Mouse (Mus musculus) heart, embryonic 13.5 days (tissue): ENCODE results near the gene Tmem11. TPM values are rescaled to one million over a fixed set of nuclear protein-coding genes. Genes with fewer than 3 reads are reported as not detected.

Source experiments
- ATAC-seq: fragments of 200-750 bp; cut with Nextera tagmentation; 2 replicates; pipeline ENCODE4 v1.8.0; 2017; ENCODE audit warnings: moderate TSS enrichment; ENCODE audit not compliant: insufficient number of reproducible peaks, low FRiP score, low TSS enrichment; ENCODE audit errors: extremely low read depth
- H3K27ac ChIP-seq: fragments of 300-500 bp; sonication (generic); replicated peaks from 2 replicates; pipeline ENCODE4 v1.5.1; 2015; ENCODE audit warnings: moderate library complexity, mild to moderate bottlenecking, inconsistent platforms
- H3K27me3 ChIP-seq: fragments of 300-500 bp; sonication (generic); replicated peaks from 2 replicates; pipeline ENCODE4 v1.6.1; 2015; ENCODE audit warnings: mild to moderate bottlenecking, inconsistent platforms
- H3K36me3 ChIP-seq: fragments of 300-500 bp; sonication (generic); 2 replicates; pipeline ENCODE4 v1.6.1; 2015; ENCODE audit warnings: mild to moderate bottlenecking, inconsistent platforms
- H3K4me1 ChIP-seq: fragments of 300-500 bp; sonication (generic); 2 replicates; pipeline ENCODE4 v1.6.1; 2015; ENCODE audit warnings: inconsistent platforms
- H3K4me2 ChIP-seq: fragments of 300-500 bp; sonication (generic); 2 replicates; pipeline ENCODE4 v1.6.1; 2015; ENCODE audit warnings: inconsistent platforms, mild to moderate bottlenecking, moderate library complexity
- H3K4me3 ChIP-seq: fragments of 300-500 bp; sonication (generic); 2 replicates; pipeline ENCODE4 v1.5.1; 2015; ENCODE audit warnings: moderate library complexity, mild to moderate bottlenecking, inconsistent platforms
- H3K9ac ChIP-seq: fragments of 300-500 bp; sonication (generic); 2 replicates; pipeline ENCODE4 v1.6.1; 2015; ENCODE audit warnings: inconsistent platforms, mild to moderate bottlenecking, moderate library complexity
- H3K9me3 ChIP-seq: fragments of 300-500 bp; sonication (generic); 2 replicates; pipeline ENCODE4 v1.6.1; 2016; ENCODE audit warnings: inconsistent platforms
- WGBS: fragments of 180-500 bp; shearing (Covaris S2); methylation state at CpG from one replicate; pipeline ENCODE4 v1.1.7; 2015; ENCODE audit warnings: mixed read lengths; 5-methylcytosine and 5-hydroxymethylcytosine counted together
- polyA plus RNA-seq: library from polyadenylated mRNA; unstranded; fragments of >200 nt; fragmentation: Nextera tagmentation; extraction: Ambion mirVana; gene quantifications from 2 replicates; pipeline ENCODE4 v1.2.1, GENCODE M21; 2015

The Tmem11 gene
- polyA plus RNA-seq, 1 experiment from 2014 or later = 60.6 TPM

- Histone ChIP-seq H3K4me2 (peak overlapping the region; percentile 35), H3K4me1 (peaks cover 61% of the 10 kb centered on the region), H3K4me3 (no peak overlapping the region), H3K36me3 (peaks cover 74% of the 10 kb centered on the region), H3K9ac (no peak overlapping the region), H3K27me3 (no peaks in the 10 kb centered on the region), H3K27ac (peak overlapping the region; percentile 65), H3K9me3 (no peaks in the 10 kb centered on the region)
- ATAC-seq = no peak
- 42% methylated on average over 4 of the region's 4 CpGs for WGBS
Observed at GRCm38 (mm10) chr11:60863196-60863595, 15.9 kb downstream of the Tmem11 start.

DNA sequence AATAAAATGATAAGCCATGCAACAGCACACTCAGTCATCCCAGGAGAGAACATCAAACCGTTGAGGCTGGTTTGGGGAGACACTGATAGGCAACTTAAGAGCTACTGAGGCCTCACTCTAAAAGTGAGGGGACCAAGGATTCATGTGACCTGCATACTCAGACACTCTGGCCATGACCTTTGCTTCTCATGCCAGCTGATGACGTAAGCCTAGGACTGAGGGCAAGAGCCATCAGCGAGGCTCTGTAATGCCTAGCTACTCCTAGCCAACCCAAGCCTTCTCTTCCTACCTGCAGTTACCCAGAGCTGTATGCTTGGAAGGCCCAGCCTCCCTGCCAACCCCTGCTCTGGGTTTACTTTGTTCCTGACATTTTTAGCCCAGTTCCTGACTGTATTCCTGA lies 17.1 kb downstream of the Tmem11 start:
- H3K9ac ChIP-seq = no peak overlapping the region
- peaks cover 78% of the 10 kb centered on the region for H3K36me3 ChIP-seq
- ATAC-seq = no peak
- H3K27ac ChIP-seq = no peak overlapping the region
- H3K4me2 ChIP-seq = no peak overlapping the region
- WGBS = 77% methylated on average over 3 of the region's 3 CpGs
- no peak overlapping the region for H3K4me3 ChIP-seq
- H3K4me1 ChIP-seq = peaks cover 49% of the 10 kb centered on the region
- no peaks in the 10 kb centered on the region for H3K9me3 ChIP-seq
- no peaks in the 10 kb centered on the region for H3K27me3 ChIP-seq

DNA sequence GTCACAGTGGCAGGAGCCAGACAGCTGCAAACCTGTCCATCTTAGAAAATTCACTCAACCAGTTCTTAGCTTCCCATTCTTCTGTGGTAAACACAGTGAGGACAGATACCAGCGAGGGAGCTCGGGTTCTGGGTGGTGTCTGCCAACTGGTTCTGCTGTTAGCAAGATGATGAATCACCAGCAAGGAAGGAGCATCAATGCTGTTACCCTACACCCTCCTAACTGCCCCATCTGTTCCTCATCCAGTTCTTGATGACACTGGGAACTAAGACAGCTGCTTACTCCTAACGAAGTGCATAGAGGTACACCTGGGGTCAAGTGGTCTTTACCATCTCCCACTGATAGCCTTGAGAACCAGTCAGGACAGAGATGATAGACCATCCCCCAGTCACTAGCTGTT lies 22.5 kb downstream of the Tmem11 start:
- no peak overlapping the region for H3K4me3 ChIP-seq
- no peak for ATAC-seq
- H3K9ac ChIP-seq = no peak overlapping the region
- H3K27me3 ChIP-seq = no peaks in the 10 kb centered on the region
- no peaks in the 10 kb centered on the region for H3K9me3 ChIP-seq
- H3K27ac ChIP-seq = no peak overlapping the region
- H3K4me2 ChIP-seq = no peak overlapping the region
- H3K36me3 ChIP-seq = peaks cover 95% of the 10 kb centered on the region
- H3K4me1 ChIP-seq = no peaks in the 10 kb centered on the region
- 51% methylated on average over 3 of the region's 3 CpGs for WGBS

DNA sequence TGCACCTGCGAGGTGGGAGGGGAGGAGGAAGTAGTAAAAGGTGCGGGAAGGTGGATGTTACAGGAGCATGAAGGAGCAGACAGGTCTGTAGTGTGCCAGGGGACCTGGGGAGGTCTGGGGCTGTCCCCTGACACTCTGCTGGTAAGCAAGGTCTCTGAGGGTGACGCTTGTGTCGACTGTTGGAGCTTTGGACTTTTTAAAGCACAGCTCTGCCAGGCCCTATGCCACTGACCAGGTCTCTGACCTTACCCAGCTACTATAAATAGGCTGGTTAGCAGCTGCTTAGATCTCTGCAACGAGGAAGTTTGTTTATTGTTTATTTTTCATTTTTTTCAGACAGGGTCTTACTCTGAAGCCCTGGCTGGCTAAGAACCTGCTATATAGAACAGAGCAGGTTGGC lies 33.7 kb downstream of the Tmem11 start:
- Histone ChIP-seq H3K4me3 (no peak overlapping the region), H3K4me2 (no peak overlapping the region), H3K36me3 (peaks cover 46% of the 10 kb centered on the region), H3K9ac (no peak overlapping the region), H3K9me3 (no peaks in the 10 kb centered on the region), H3K27ac (no peak overlapping the region), H3K4me1 (0 out of 2 replicates have a peak, but pooled peaks cover 4% of the 10 kb centered on the region), H3K27me3 (no peaks in the 10 kb centered on the region)
- 79% methylated on average over 5 of the region's 5 CpGs for WGBS
- no peak for ATAC-seq

- Histone ChIP-seq H3K9me3 (no peaks in the 10 kb centered on the region), H3K4me2 (no peak overlapping the region), H3K27me3 (no peaks in the 10 kb centered on the region), H3K36me3 (peaks cover 28% of the 10 kb centered on the region), H3K4me1 (0 out of 2 replicates have a peak, but pooled peaks cover 4% of the 10 kb centered on the region), H3K4me3 (no peak overlapping the region), H3K27ac (no peak overlapping the region), H3K9ac (no peak overlapping the region)
- WGBS = 80% methylated on average over 5 of the region's 5 CpGs
- no peak for ATAC-seq
Observed at GRCm38 (mm10) chr11:60843412-60843811, 35.7 kb downstream of the Tmem11 start.

- no peak for ATAC-seq
- Histone ChIP-seq H3K4me2 (no peak overlapping the region), H3K4me3 (no peak overlapping the region), H3K9me3 (no peaks in the 10 kb centered on the region), H3K36me3 (peaks cover 24% of the 10 kb centered on the region), H3K4me1 (0 out of 2 replicates have a peak, but pooled peaks cover 4% of the 10 kb centered on the region), H3K27ac (no peak overlapping the region), H3K9ac (no peak overlapping the region), H3K27me3 (no peaks in the 10 kb centered on the region)
- 70% methylated on average over 12 of the region's 12 CpGs for WGBS
Observed at GRCm38 (mm10) chr11:60841467-60842200, 37.4 kb downstream of the Tmem11 start.

DNA sequence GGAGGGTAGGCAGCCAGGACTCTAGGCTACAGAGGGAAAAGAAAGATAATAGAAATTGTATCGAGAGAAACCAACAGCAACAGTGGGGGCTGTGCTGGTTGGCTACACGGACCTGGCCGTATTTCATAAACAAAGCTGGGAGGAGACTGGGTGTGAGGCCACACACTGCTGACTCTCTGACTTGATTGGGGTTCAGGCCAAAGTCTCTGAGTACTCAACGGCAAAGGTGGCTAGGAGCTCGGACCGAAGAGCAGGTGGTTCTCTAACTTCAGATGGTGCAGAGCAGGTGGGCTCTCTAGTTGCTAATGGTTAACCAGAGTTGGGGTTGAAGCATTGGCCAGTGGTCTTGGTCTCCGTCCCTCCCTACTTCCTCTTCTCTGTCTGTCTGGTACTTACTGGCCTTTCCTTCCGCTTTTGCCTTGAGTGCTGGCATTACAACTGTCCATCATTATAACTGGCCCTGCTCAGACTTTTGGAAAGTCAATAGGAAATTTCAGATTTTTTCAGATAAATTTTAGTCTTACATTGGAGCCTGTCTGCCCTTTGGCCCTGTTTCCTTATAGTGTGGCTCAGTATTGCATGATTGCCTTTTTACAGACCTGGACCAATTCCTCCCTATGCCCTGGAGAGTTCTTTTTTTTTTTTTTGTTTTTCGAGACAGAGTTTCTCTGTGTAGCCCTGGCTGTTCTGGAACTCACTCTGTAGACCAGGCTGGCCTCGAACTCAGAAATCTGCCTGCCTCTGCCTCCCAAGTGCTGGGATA lies 41.2 kb downstream of the Tmem11 start:
- WGBS = 83% methylated on average over 10 of the region's 10 CpGs

GRCm38 (mm10) chr11:60836897-60837296 lies 42.2 kb downstream of the Tmem11 start:
- Histone ChIP-seq H3K4me2 (no peak overlapping the region), H3K27ac (no peak overlapping the region), H3K4me1 (no peaks in the 10 kb centered on the region), H3K9ac (no peak overlapping the region), H3K4me3 (no peak overlapping the region), H3K36me3 (peaks cover 16% of the 10 kb centered on the region), H3K9me3 (no peaks in the 10 kb centered on the region), H3K27me3 (no peaks in the 10 kb centered on the region)
- WGBS = 91% methylated on average over 6 of the region's 6 CpGs
- no peak for ATAC-seq

More for the DNA sequence above, 41.2 kb downstream of the Tmem11 start:
- Histone ChIP-seq H3K4me2 (no peak overlapping the region), H3K36me3 (peaks cover 16% of the 10 kb centered on the region), H3K9me3 (no peaks in the 10 kb centered on the region), H3K27ac (no peak overlapping the region), H3K27me3 (no peaks in the 10 kb centered on the region), H3K4me1 (0 out of 2 replicates have a peak, but pooled peaks cover 4% of the 10 kb centered on the region), H3K9ac (no peak overlapping the region), H3K4me3 (no peak overlapping the region)
- ATAC-seq = no peak

DNA sequence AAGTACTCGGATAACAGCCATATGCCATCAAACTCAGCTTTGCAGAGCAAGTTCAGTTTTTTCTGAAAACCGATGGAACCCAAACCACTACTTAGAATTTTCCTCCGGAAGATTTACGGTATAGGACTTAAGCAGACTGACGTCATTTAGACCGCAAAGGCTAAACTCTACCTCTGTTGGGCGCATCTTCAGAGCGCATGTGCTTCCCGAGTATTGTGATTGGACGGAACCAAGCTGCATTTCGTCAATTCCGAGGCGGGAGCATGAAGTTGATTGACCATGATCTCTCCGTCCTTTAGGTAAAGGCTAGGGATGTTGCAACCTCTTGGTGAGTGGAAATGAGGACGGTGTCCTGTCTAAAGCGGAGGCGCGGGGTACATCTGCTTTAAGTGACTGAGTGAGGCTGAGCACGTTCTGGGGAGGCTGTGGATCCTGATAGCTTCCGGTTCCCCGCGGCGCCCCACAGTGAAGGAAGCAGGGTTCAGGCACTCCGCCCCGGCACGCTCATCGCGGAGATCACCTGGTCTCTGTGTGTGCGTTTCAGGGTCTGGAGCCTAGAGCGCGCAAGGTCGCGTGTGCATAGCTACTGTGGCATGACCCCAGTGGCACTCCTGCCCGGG lies 48.5 kb downstream of the Tmem11 start, which contains the start of gene Dhrs7b:
Gene Dhrs7b (plus strand): TSS at position 199 of the 620 bp plus-strand sequence.
- peaks cover 8% of the 10 kb centered on the region for H3K4me1 ChIP-seq
- H3K4me2 ChIP-seq = peak within 1 kb of the TSS; percentile 88
- peak within 1 kb of the TSS; percentile 71 for H3K27ac ChIP-seq
- peak within 1 kb of the TSS; percentile 92 for H3K9ac ChIP-seq
- peaks cover 7% of the 10 kb centered on the region for H3K36me3 ChIP-seq
- ATAC-seq = peak; percentile 83; the same call in 1 of the 2 replicates
- peak within 1 kb of the TSS; percentile 81 for H3K4me3 ChIP-seq
- no peaks in the 10 kb centered on the region for H3K9me3 ChIP-seq
- under 1% methylated on average over 34 of the region's 34 CpGs for WGBS
- H3K27me3 ChIP-seq = 0 out of 2 replicates have a peak, but pooled peaks cover 4% of the 10 kb centered on the region

GRCm38 (mm10) chr11:60828903-60829302 lies 50.2 kb downstream of the Tmem11 start:
- WGBS = 19% methylated on average over 2 of the region's 2 CpGs
- 0 out of 2 replicates have a peak, but pooled peaks cover 4% of the 10 kb centered on the region for H3K27me3 ChIP-seq
- ATAC-seq = no peak

More at GRCm38 (mm10) chr11:60828903-60829302, 50.2 kb downstream of the Tmem11 start:
- H3K36me3 ChIP-seq = no peaks in the 10 kb centered on the region
- H3K4me2 ChIP-seq = no peak overlapping the region
- H3K27ac ChIP-seq = no peak overlapping the region
- H3K4me3 ChIP-seq = no peak overlapping the region
- no peaks in the 10 kb centered on the region for H3K9me3 ChIP-seq
- peaks cover 8% of the 10 kb centered on the region for H3K4me1 ChIP-seq
- H3K9ac ChIP-seq = no peak overlapping the region
